Mouse (Mus musculus) forebrain, embryonic 15.5 days (tissue): Measurements from ENCODE around the gene Catip. TPM values are rescaled to one million over a fixed set of nuclear protein-coding genes. Genes with fewer than 3 reads are reported as not detected.
A peak's percentile ranks its signal among the peaks of the same experiment; 100 is the strongest.
"Not testable (repeated sequence)": the region's sequence is repeated elsewhere in the genome, so short reads cannot be mapped to it uniquely, and the experiment has no call there.

Source experiments
- ATAC-seq: fragments of 200-750 bp; cut with Nextera tagmentation; replicated peaks from 2 replicates; pipeline ENCODE4 v1.8.0; 2017; ENCODE audit warnings: mild to moderate bottlenecking, moderate TSS enrichment, moderate library complexity
- H3K27ac ChIP-seq: fragments of 300-500 bp; sonication (generic); replicated peaks from 2 replicates; pipeline ENCODE4 v1.5.1; 2015; ENCODE audit warnings: mild to moderate bottlenecking, inconsistent platforms
- H3K27me3 ChIP-seq: fragments of 300-500 bp; sonication (generic); 2 replicates; pipeline ENCODE4 v1.6.1; 2015; ENCODE audit warnings: inconsistent platforms
- H3K36me3 ChIP-seq: fragments of 300-500 bp; sonication (generic); 2 replicates; pipeline ENCODE4 v1.6.1; 2015; ENCODE audit warnings: mild to moderate bottlenecking, inconsistent platforms
- H3K4me1 ChIP-seq: fragments of 300-500 bp; sonication (generic); 2 replicates; pipeline ENCODE4 v1.6.1; 2015; ENCODE audit warnings: inconsistent platforms
- H3K4me2 ChIP-seq: fragments of 300-500 bp; sonication (generic); replicated peaks from 2 replicates; pipeline ENCODE4 v1.6.1; 2015; ENCODE audit warnings: mild to moderate bottlenecking, inconsistent platforms
- H3K4me3 ChIP-seq: fragments of 300-500 bp; sonication (generic); 2 replicates; pipeline ENCODE4 v1.5.1; 2015; ENCODE audit warnings: mild to moderate bottlenecking, inconsistent platforms
- H3K9ac ChIP-seq: fragments of 300-500 bp; sonication (generic); replicated peaks from 2 replicates; pipeline ENCODE4 v1.6.1; 2015; ENCODE audit warnings: mild to moderate bottlenecking, inconsistent platforms
- H3K9me3 ChIP-seq: fragments of 300-500 bp; sonication (generic); 2 replicates; pipeline ENCODE4 v1.6.1; 2016; ENCODE audit warnings: inconsistent platforms
- WGBS: fragments of 180-500 bp; shearing (Covaris S2); methylation state at CpG from one replicate; pipeline ENCODE4 v1.1.7; 2015; ENCODE audit warnings: mixed read lengths; 5-methylcytosine and 5-hydroxymethylcytosine counted together
- polyA plus RNA-seq: library from polyadenylated mRNA; unstranded; fragments of >200 nt; fragmentation: Nextera tagmentation; extraction: Ambion mirVana; gene quantifications from 2 replicates; pipeline ENCODE4 v1.2.1, GENCODE M21; 2015

The Catip gene
- polyA plus RNA-seq, 1 experiment from 2014 or later: 1.2 TPM

DNA sequence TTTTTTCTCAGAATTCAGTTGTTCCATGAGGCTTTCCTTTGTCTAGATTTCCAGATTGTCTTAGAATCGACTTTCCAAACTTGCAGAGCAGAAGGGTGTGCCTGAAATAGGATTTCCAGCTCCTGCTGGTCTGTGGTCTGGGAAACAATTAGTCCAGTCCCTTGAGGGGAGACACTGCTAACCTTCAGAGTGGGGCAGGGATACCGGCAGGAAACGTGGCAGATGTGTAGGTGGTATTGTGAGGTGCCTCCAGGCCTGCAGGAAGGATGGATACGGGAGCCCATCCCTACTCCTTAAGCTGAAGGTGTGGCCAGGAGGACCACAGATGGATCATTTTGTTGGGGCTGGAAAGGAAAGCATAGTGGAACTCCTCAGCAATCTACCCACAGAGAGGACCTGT lies 26.9 kb upstream of the Catip start:
- Histone ChIP-seq H3K9ac (no peak overlapping the region), H3K4me2 (no peak overlapping the region), H3K4me3 (no peak overlapping the region), H3K36me3 (no peaks in the 10 kb centered on the region), H3K27me3 (no peaks in the 10 kb centered on the region), H3K4me1 (peaks cover 27% of the 10 kb centered on the region), H3K9me3 (no peaks in the 10 kb centered on the region), H3K27ac (no peak overlapping the region)
- ATAC-seq: no peak
- WGBS: 63% methylated on average over 4 of the region's 4 CpGs

DNA sequence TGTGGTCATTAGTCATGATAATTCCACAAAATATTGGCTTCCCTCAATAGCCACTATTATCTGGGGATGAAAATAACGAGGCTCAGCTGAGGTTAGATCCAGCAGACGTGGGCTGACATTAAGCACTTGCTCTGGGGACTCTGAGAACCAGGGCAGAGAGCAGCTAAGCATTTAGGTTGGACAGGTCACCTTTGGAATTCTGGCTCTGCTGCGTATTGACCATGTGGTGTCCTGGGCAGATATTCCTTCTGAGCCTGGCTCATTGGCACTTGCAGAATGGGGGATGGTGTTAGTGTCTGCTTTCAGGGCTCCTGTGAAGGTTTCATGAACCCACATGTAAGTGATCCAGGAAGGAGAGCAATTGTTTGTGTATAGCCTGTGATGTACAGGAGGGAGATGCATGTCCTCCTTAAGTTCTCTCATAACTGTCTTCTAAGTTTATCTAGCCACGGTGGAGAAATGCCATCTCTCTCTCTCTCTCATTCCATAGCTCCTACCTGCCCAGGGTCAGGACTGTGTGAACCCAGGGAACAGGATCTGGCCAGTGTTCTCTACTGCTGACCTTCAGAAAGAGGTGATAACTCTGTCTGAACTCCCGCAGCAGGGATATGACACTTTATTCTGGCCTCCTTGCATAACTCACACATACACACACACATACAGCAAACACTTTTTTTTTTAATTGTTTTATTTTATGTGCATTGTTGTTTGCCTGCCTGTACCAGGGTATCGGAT lies 26.3 kb upstream of the Catip start:
- Histone ChIP-seq H3K9ac (no peak overlapping the region), H3K9me3 (no peaks in the 10 kb centered on the region), H3K4me1 (peaks cover 23% of the 10 kb centered on the region), H3K4me3 (no peak overlapping the region), H3K27ac (no peak overlapping the region), H3K27me3 (no peaks in the 10 kb centered on the region), H3K36me3 (no peaks in the 10 kb centered on the region), H3K4me2 (no peak overlapping the region)
- no peak for ATAC-seq
- WGBS: 78% methylated on average over 6 of the region's 6 CpGs

DNA sequence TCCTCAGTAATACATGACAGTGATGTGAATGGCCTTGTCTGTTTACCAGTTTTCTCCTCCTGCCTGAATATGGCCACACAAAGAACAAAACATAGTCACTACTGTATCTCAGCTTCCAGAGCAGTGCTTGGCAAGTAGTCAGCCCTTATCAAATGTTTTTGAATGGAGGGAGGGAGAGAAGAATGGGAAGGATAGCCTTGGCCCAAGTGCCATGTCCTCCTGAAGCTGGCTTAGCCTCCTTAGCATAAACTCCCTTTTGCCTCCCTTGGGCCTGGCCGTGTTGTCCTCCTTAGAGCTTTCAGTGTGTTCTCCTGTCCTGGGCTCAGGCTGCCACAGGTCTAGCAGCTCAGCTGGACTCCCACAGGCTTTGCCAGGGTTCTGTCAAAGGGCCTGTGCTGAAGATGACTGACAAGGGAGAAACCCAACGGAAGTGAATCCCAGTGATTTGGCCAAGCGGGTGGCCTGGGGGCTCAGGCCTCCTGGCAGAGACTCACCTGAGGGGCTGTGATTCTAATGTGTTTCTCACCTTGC lies 24.6 kb upstream of the Catip start:
- Histone ChIP-seq H3K4me1 (peaks cover 16% of the 10 kb centered on the region), H3K4me2 (no peak overlapping the region), H3K27ac (no peak overlapping the region), H3K9me3 (no peaks in the 10 kb centered on the region), H3K9ac (no peak overlapping the region), H3K36me3 (no peaks in the 10 kb centered on the region), H3K27me3 (no peaks in the 10 kb centered on the region), H3K4me3 (no peak overlapping the region)
- WGBS: 76% methylated on average over 3 of the region's 3 CpGs
- no peak for ATAC-seq

DNA sequence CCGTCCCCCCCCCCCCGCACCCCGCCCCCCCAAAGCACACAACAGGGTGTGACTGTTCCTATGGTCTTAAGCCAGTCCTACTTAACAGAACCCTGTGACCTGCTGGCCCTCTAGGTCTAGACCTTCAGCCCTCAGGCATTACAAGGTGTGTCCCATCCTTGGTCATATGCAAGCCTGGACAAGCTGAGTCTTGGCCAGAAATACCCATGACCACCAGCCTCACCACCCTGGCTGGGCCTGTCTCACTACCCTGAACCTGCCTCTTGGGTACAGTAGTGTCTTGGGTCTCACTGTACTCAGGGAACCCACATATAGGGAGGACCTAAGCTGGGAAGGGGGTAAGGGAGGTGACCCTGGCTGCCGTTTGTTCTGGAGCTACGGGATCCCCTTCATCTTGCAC lies 23.9 kb upstream of the Catip start:
- ATAC-seq: no peak
- H3K4me2 ChIP-seq: no peak overlapping the region
- H3K27me3 ChIP-seq: no peaks in the 10 kb centered on the region
- H3K9ac ChIP-seq: no peak overlapping the region
- WGBS: 91% methylated on average over 3 of the region's 5 CpGs
- no peaks in the 10 kb centered on the region for H3K9me3 ChIP-seq
- no peak overlapping the region for H3K27ac ChIP-seq
- H3K36me3 ChIP-seq: no peaks in the 10 kb centered on the region
- H3K4me1 ChIP-seq: peaks cover 15% of the 10 kb centered on the region
- no peak overlapping the region for H3K4me3 ChIP-seq

DNA sequence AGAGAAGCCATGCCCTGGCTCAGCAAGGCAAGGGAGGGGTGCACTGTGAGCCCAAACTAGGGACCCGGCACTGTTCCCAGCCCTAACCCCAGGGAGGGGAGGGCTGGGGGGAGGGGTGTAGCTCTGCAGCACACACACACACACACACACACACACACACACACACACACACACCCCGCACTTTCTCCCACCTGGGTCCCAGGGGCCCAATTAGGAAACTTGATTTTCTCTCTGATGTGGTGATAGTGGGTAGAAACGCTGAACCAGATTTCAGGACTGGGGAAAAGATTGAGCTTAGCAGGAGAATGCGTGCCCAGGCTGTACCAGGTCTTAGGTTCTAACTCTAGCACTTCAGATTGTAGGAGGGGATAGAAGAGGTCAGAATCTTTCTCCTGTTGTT lies 23.3 kb upstream of the Catip start:
- Histone ChIP-seq H3K4me2 (no peak overlapping the region), H3K4me3 (no peak overlapping the region), H3K9me3 (no peaks in the 10 kb centered on the region), H3K36me3 (no peaks in the 10 kb centered on the region), H3K27ac (no peak overlapping the region), H3K27me3 (no peaks in the 10 kb centered on the region), H3K9ac (no peak overlapping the region), H3K4me1 (peaks cover 15% of the 10 kb centered on the region)
- no peak for ATAC-seq
- WGBS: 83% methylated on average over 3 of the region's 4 CpGs

DNA sequence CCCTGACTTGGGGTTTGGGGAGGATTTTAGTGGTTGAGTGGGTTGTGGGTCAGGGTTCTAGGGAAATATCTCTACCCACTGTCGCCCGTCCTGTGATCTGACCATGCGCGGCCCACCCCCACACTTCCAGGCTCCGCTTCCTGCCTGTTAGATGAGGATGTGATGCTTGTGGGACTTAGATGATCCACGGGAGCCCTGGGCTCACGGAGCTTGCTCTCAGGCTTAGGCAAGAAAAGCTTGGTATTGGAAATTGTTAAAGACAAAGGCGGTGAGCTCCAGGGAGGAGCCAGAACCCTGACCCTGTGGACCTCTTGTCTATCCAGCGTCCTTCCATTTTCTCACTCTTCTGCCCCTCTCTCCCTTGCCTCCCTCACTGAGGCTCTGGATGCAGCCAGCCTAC lies 22.0 kb upstream of the Catip start:
- Histone ChIP-seq H3K27ac (no peak overlapping the region), H3K9ac (no peak overlapping the region), H3K36me3 (no peaks in the 10 kb centered on the region), H3K4me2 (no peak overlapping the region), H3K4me3 (no peak overlapping the region), H3K9me3 (no peaks in the 10 kb centered on the region), H3K27me3 (no peaks in the 10 kb centered on the region), H3K4me1 (peaks cover 10% of the 10 kb centered on the region; the same call in 1 of the 2 replicates)
- WGBS: 92% methylated on average over 9 of the region's 9 CpGs
- ATAC-seq: no peak

DNA sequence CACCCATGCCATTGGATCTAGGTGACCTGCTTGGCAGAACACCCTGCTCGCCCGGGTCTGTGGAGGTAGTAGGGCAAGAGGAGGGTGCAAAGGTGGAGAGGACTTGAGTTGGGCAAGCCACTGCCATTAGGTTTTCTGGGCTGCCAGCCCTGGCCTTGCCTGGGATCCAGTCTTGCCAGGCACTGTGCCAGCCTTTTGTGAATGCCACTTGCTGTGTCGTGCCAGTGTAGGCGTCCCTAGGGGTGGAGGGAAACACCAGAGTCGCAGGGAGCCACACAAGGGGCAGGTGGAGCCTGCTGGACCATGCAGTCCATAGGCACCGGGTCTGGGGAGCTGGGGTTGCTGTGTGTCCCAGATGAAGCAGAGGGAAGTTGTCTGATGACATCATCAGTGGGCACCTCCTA lies 21.5 kb upstream of the Catip start:
- H3K4me3 ChIP-seq: no peak overlapping the region
- H3K36me3 ChIP-seq: no peaks in the 10 kb centered on the region
- peaks cover 13% of the 10 kb centered on the region; the same call in 1 of the 2 replicates for H3K4me1 ChIP-seq
- no peak overlapping the region for H3K4me2 ChIP-seq
- H3K27me3 ChIP-seq: no peaks in the 10 kb centered on the region
- ATAC-seq: peak; percentile 44
- no peak overlapping the region for H3K9ac ChIP-seq
- H3K27ac ChIP-seq: no peak overlapping the region
- no peaks in the 10 kb centered on the region for H3K9me3 ChIP-seq
- WGBS: 68% methylated on average over 6 of the region's 6 CpGs

DNA sequence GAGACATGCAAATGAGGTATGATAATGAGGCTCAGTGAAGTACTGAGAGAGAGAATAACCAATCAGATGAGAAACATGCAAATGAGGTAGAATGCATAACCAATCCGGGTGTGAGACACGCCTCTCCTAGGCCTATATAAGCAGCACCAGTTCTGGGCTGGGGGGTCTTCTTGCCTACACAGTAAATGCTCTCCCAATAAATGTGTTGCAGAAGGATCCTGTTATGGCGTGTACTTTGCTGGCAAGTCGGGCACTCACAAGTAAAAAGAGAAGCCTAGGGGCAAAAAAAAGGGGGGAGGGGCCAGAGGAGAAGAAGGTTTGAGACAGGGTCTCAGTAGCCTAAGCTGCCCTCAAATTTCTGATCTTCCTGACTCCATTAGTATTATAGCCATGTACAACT lies 20.9 kb upstream of the Catip start:
- not testable (repeated sequence) for H3K36me3 ChIP-seq, H3K9me3 ChIP-seq, H3K27ac ChIP-seq, H3K27me3 ChIP-seq, H3K4me3 ChIP-seq, H3K4me2 ChIP-seq, H3K9ac ChIP-seq, ATAC-seq
- WGBS: 90% methylated on average over 4 of the region's 4 CpGs
- peaks cover 13% of the 10 kb centered on the region; the same call in 1 of the 2 replicates for H3K4me1 ChIP-seq

DNA sequence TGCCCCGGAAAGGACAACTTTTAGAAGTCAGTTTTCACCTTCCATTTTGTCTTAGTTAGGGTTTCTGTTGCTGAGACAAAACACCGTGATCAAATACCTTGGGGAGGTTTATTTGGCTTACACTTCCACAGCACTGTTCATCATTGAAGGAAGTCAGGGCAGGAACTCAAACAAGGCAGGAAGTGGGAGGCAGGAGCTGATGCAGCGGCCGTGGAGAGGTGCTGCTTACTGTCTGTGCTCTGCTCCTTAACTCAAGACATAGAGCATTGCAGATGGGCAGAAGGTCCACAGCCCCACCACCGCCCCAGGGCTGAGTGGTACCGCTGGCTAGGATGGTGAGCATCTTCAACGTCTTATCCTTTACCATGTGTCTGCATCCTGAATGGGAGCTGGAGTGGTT lies 20.0 kb upstream of the Catip start:
- H3K4me2 ChIP-seq: no peak overlapping the region
- no peaks in the 10 kb centered on the region for H3K27me3 ChIP-seq
- WGBS: 82% methylated on average over 7 of the region's 7 CpGs
- ATAC-seq: no peak
- H3K27ac ChIP-seq: no peak overlapping the region
- no peaks in the 10 kb centered on the region for H3K9me3 ChIP-seq
- H3K4me1 ChIP-seq: peaks cover 13% of the 10 kb centered on the region; the same call in 1 of the 2 replicates
- no peak overlapping the region for H3K4me3 ChIP-seq
- no peaks in the 10 kb centered on the region for H3K36me3 ChIP-seq
- no peak overlapping the region for H3K9ac ChIP-seq

DNA sequence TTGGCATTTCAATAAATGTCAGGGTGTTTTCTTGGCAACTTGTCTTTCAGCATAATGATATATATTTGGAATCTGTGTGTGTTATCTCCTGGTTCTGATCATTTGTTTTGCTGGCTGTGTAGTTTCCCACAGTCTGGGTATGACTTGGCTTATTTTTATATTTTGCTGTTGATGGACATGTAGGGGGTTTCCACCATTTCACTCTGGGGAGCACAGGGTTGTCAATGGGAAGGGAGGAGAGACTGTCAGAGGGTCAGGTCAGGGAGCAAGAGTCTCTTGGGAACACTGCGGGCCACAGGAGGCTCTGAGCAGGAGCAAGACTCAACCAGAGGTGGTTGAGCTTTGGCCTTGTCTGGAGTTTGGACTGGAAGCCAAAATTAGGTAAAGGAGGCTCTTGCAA lies 19.6 kb upstream of the Catip start:
- 100% methylated on average over 1 of the region's 1 CpGs for WGBS
- H3K4me3 ChIP-seq: no peak overlapping the region
- ATAC-seq: no peak

DNA sequence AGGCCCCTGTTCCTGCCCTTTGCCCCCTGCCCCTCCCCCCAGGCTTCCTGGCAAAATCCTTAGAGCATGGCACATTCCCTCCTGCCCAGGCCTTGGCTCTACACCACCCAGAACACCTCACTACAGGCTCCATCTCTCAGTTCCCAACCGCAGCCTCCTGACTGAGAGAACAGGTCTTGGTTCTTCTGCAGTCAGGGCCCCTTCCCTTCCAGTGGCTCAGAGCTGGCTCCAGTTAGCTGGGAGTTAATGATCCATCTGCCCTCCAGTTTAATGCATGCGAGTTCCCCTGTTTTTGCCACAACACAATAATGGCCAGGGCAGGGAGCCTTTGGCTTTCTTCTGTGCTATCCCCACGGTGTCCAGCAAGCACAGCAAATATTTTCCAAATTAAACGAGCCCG lies 18.7 kb upstream of the Catip start:
- H3K9ac ChIP-seq: no peak overlapping the region
- H3K9me3 ChIP-seq: no peaks in the 10 kb centered on the region
- no peak overlapping the region for H3K4me3 ChIP-seq
- H3K36me3 ChIP-seq: no peaks in the 10 kb centered on the region; the same call in 1 of the 2 replicates
- no peak overlapping the region for H3K4me2 ChIP-seq
- H3K27me3 ChIP-seq: no peaks in the 10 kb centered on the region
- ATAC-seq: no peak
- H3K27ac ChIP-seq: no peak overlapping the region
- H3K4me1 ChIP-seq: peaks cover 10% of the 10 kb centered on the region; the same call in 1 of the 2 replicates
- 44% methylated on average over 5 of the region's 5 CpGs for WGBS

More for the DNA sequence above, 19.6 kb upstream of the Catip start:
- Histone ChIP-seq H3K9ac (no peak overlapping the region), H3K27me3 (no peaks in the 10 kb centered on the region), H3K4me1 (peaks cover 12% of the 10 kb centered on the region; the same call in 1 of the 2 replicates), H3K9me3 (no peaks in the 10 kb centered on the region), H3K27ac (no peak overlapping the region), H3K36me3 (no peaks in the 10 kb centered on the region), H3K4me2 (no peak overlapping the region)

DNA sequence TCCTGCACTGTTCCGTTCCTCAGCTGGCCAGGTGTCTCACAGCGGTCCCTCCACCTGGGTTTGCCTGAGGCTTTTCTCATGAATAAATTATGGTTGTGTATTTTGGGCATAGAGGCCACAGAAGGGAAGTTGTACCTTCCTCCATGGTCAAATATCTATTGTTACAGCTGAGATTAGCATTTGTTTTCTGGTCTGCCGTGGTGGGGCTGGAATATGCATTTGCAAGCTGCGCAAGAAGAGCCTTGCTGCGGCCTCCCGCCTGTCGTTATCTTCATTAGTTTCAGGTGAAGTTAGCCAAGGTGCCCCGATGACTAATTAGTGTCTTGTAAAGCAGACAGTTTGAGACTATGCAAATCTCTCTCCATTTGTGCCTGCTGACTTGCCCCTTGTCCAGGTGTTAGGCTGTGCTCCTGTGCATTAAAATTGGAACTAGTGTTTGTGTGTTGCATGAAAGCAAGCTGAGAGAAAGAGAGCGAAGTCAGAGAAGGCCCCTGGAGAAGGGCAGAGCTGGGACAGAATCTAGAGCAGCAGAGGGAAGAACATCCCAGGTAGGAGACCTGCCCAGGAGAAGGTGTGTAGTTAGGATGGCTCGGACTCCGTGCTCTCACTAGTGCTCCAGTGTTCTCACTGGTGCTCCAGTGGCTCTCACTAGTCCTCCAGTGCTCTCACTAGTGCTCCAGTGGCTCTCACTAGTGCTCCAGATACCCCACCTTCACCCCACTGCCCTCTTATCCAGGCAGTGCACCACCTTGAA lies 17.6 kb upstream of the Catip start:
- no peaks in the 10 kb centered on the region for H3K27me3 ChIP-seq
- H3K9me3 ChIP-seq: no peaks in the 10 kb centered on the region
- no peak overlapping the region for H3K9ac ChIP-seq
- H3K4me2 ChIP-seq: no peak overlapping the region
- H3K4me3 ChIP-seq: no peak overlapping the region
- no peak overlapping the region for H3K27ac ChIP-seq
- H3K4me1 ChIP-seq: peaks cover 10% of the 10 kb centered on the region; the same call in 1 of the 2 replicates
- ATAC-seq: no peak
- 69% methylated on average over 11 of the region's 11 CpGs for WGBS
- peaks cover 4% of the 10 kb centered on the region; the same call in 1 of the 2 replicates for H3K36me3 ChIP-seq
